Mouse (Mus musculus) neural tube, embryonic 15.5 days (tissue): ENCODE results near the gene Nat14. TPM values are rescaled to one million over a fixed set of nuclear protein-coding genes. Genes with fewer than 3 reads are reported as not detected.

Experiments used
- ATAC-seq: fragments of 200-750 bp; cut with Nextera tagmentation; 2 replicates; pipeline ENCODE4 v1.8.0; 2017; ENCODE audit warnings: mild to moderate bottlenecking, moderate TSS enrichment, moderate library complexity; ENCODE audit not compliant: low FRiP score
- H3K27ac ChIP-seq: fragments of 300-500 bp; sonication (generic); replicated peaks from 2 replicates; pipeline ENCODE4 v1.5.1; 2015; ENCODE audit warnings: mild to moderate bottlenecking, inconsistent platforms
- H3K27me3 ChIP-seq: fragments of 300-500 bp; sonication (generic); replicated peaks from 2 replicates; pipeline ENCODE4 v1.6.1; 2015; ENCODE audit warnings: inconsistent platforms
- H3K36me3 ChIP-seq: fragments of 300-500 bp; sonication (generic); 2 replicates; pipeline ENCODE4 v1.6.1; 2015; ENCODE audit warnings: inconsistent platforms
- H3K4me1 ChIP-seq: fragments of 300-500 bp; sonication (generic); 2 replicates; pipeline ENCODE4 v1.6.1; 2015; ENCODE audit warnings: inconsistent platforms
- H3K4me2 ChIP-seq: fragments of 300-500 bp; sonication (generic); 2 replicates; pipeline ENCODE4 v1.6.1; 2015; ENCODE audit warnings: inconsistent platforms, mild to moderate bottlenecking, moderate library complexity
- H3K4me3 ChIP-seq: fragments of 300-500 bp; sonication (generic); replicated peaks from 2 replicates; pipeline ENCODE4 v1.5.1; 2015; ENCODE audit warnings: mild to moderate bottlenecking, inconsistent platforms
- H3K9ac ChIP-seq: fragments of 300-500 bp; sonication (generic); replicated peaks from 2 replicates; pipeline ENCODE4 v1.6.1; 2015; ENCODE audit warnings: mild to moderate bottlenecking, inconsistent platforms
- H3K9me3 ChIP-seq: fragments of 300-500 bp; sonication (generic); replicated peaks from 2 replicates; pipeline ENCODE4 v1.6.1; 2016; ENCODE audit warnings: inconsistent platforms
- WGBS: fragments of 180-500 bp; shearing (Covaris S2); methylation state at CpG from one replicate; pipeline ENCODE4 v1.1.7; 2015; ENCODE audit warnings: mixed read lengths; 5-methylcytosine and 5-hydroxymethylcytosine counted together
- polyA plus RNA-seq: library from polyadenylated mRNA; unstranded; fragments of >200 nt; fragmentation: Nextera tagmentation; extraction: Ambion mirVana; gene quantifications from 2 replicates; pipeline ENCODE4 v1.2.1, GENCODE M21; 2015

Nat14 gene
- polyA plus RNA-seq, 1 experiment from 2014 or later, result 36.3 TPM

GRCm38 (mm10) chr7:4933103-4933502 is 11.3 kb downstream of the Nat14 start:
- no peak for ATAC-seq
- Histone ChIP-seq H3K9ac (no peak overlapping the region), H3K4me2 (no peak overlapping the region), H3K27me3 (no peaks in the 10 kb centered on the region), H3K9me3 (no peaks in the 10 kb centered on the region), H3K4me3 (no peak overlapping the region), H3K27ac (no peak overlapping the region), H3K36me3 (no peaks in the 10 kb centered on the region), H3K4me1 (no peaks in the 10 kb centered on the region)
- 56% methylated on average over 12 of the region's 12 CpGs for WGBS

GRCm38 (mm10) chr7:4934160-4934914 is 12.5 kb downstream of the Nat14 start:
- no peak overlapping the region for H3K27ac ChIP-seq
- no peak overlapping the region for H3K4me3 ChIP-seq
- no peaks in the 10 kb centered on the region for H3K36me3 ChIP-seq
- ATAC-seq, result no peak
- H3K9ac ChIP-seq, result no peak overlapping the region
- H3K4me2 ChIP-seq, result no peak overlapping the region
- H3K4me1 ChIP-seq, result no peaks in the 10 kb centered on the region
- no peaks in the 10 kb centered on the region for H3K27me3 ChIP-seq
- WGBS, result 84% methylated on average over 4 of the region's 4 CpGs
- H3K9me3 ChIP-seq, result no peaks in the 10 kb centered on the region

GRCm38 (mm10) chr7:4936832-4937231 is 15.0 kb downstream of the Nat14 start:
- Histone ChIP-seq H3K9me3 (no peaks in the 10 kb centered on the region), H3K4me3 (no peak overlapping the region), H3K36me3 (no peaks in the 10 kb centered on the region), H3K4me2 (no peak overlapping the region), H3K27me3 (no peaks in the 10 kb centered on the region), H3K4me1 (no peaks in the 10 kb centered on the region), H3K27ac (no peak overlapping the region), H3K9ac (no peak overlapping the region)
- 81% methylated on average over 10 of the region's 10 CpGs for WGBS
- ATAC-seq, result no peak

- Histone ChIP-seq H3K9ac (no peak overlapping the region), H3K4me3 (no peak overlapping the region), H3K36me3 (no peaks in the 10 kb centered on the region), H3K4me1 (no peaks in the 10 kb centered on the region), H3K27ac (no peak overlapping the region), H3K27me3 (no peaks in the 10 kb centered on the region), H3K9me3 (no peaks in the 10 kb centered on the region), H3K4me2 (no peak overlapping the region)
- ATAC-seq, result no peak
- 79% methylated on average over 11 of the region's 11 CpGs for WGBS
Measured at GRCm38 (mm10) chr7:4937392-4937791, 15.6 kb downstream of the Nat14 start.

- Histone ChIP-seq H3K27me3 (no peaks in the 10 kb centered on the region), H3K36me3 (no peaks in the 10 kb centered on the region), H3K4me2 (no peak overlapping the region), H3K9me3 (no peaks in the 10 kb centered on the region), H3K4me3 (no peak overlapping the region), H3K4me1 (peaks cover 4% of the 10 kb centered on the region; the same call in 1 of the 2 replicates), H3K9ac (no peak overlapping the region), H3K27ac (no peak overlapping the region)
- WGBS, result 36% methylated on average over 2 of the region's 2 CpGs
- no peak for ATAC-seq
Measured at GRCm38 (mm10) chr7:4938456-4938855, 16.6 kb downstream of the Nat14 start.

- Histone ChIP-seq H3K4me2 (no peak overlapping the region), H3K4me1 (peaks cover 6% of the 10 kb centered on the region; the same call in 1 of the 2 replicates), H3K36me3 (no peaks in the 10 kb centered on the region), H3K9ac (no peak overlapping the region), H3K27ac (no peak overlapping the region), H3K9me3 (no peaks in the 10 kb centered on the region), H3K27me3 (no peaks in the 10 kb centered on the region), H3K4me3 (no peak overlapping the region)
- WGBS, result 16% methylated on average over 9 of the region's 9 CpGs
- peak; percentile 64 for ATAC-seq
Measured at GRCm38 (mm10) chr7:4940068-4940479, 18.2 kb downstream of the Nat14 start.

- no peaks in the 10 kb centered on the region for H3K9me3 ChIP-seq
- no peak for ATAC-seq
- WGBS, result 56% methylated on average over 5 of the region's 5 CpGs
- H3K9ac ChIP-seq, result no peak overlapping the region
- H3K27ac ChIP-seq, result no peak overlapping the region
- no peaks in the 10 kb centered on the region for H3K27me3 ChIP-seq
- peaks cover 6% of the 10 kb centered on the region; the same call in 1 of the 2 replicates for H3K4me1 ChIP-seq
- no peak overlapping the region for H3K4me3 ChIP-seq
- no peak overlapping the region for H3K4me2 ChIP-seq
- no peaks in the 10 kb centered on the region for H3K36me3 ChIP-seq
Measured at GRCm38 (mm10) chr7:4942673-4943072, 20.8 kb downstream of the Nat14 start.

- H3K27me3 ChIP-seq, result no peaks in the 10 kb centered on the region
- no peaks in the 10 kb centered on the region for H3K36me3 ChIP-seq
- no peaks in the 10 kb centered on the region for H3K9me3 ChIP-seq
- peak overlapping the region; percentile 37 for H3K4me3 ChIP-seq
- peak overlapping the region; percentile 57 for H3K4me2 ChIP-seq
- ATAC-seq, result peak; percentile 76
- H3K4me1 ChIP-seq, result peaks cover 6% of the 10 kb centered on the region; the same call in 1 of the 2 replicates
- 0 out of 2 replicates have a peak overlapping the region, but pooled peaks have one; percentile 20 for H3K9ac ChIP-seq
- H3K27ac ChIP-seq, result no peak overlapping the region
- 22% methylated on average over 15 of the region's 15 CpGs for WGBS
Measured at GRCm38 (mm10) chr7:4943223-4943815, 21.5 kb downstream of the Nat14 start.

GRCm38 (mm10) chr7:4947855-4948254 is 26.0 kb downstream of the Nat14 start:
- no peaks in the 10 kb centered on the region for H3K9me3 ChIP-seq
- no peak overlapping the region for H3K4me3 ChIP-seq
- H3K27me3 ChIP-seq, result no peaks in the 10 kb centered on the region
- peaks cover 6% of the 10 kb centered on the region; the same call in 1 of the 2 replicates for H3K4me1 ChIP-seq
- no peak overlapping the region for H3K9ac ChIP-seq
- ATAC-seq, result no peak
- no peak overlapping the region for H3K4me2 ChIP-seq
- H3K36me3 ChIP-seq, result no peaks in the 10 kb centered on the region
- H3K27ac ChIP-seq, result no peak overlapping the region
- WGBS, result 61% methylated on average over 2 of the region's 2 CpGs

GRCm38 (mm10) chr7:4948386-4948785 is 26.6 kb downstream of the Nat14 start:
- 90% methylated on average over 6 of the region's 6 CpGs for WGBS
- Histone ChIP-seq H3K36me3 (no peaks in the 10 kb centered on the region), H3K4me2 (no peak overlapping the region), H3K27ac (no peak overlapping the region), H3K4me3 (no peak overlapping the region), H3K27me3 (no peaks in the 10 kb centered on the region), H3K9me3 (no peaks in the 10 kb centered on the region), H3K9ac (no peak overlapping the region), H3K4me1 (peaks cover 3% of the 10 kb centered on the region; the same call in 1 of the 2 replicates)
- ATAC-seq, result no peak

- no peaks in the 10 kb centered on the region for H3K36me3 ChIP-seq
- no peaks in the 10 kb centered on the region for H3K27me3 ChIP-seq
- 90% methylated on average over 19 of the region's 19 CpGs for WGBS
- no peaks in the 10 kb centered on the region for H3K9me3 ChIP-seq
- ATAC-seq, result no peak
- H3K27ac ChIP-seq, result no peak overlapping the region
- no peak overlapping the region for H3K4me2 ChIP-seq
- no peak overlapping the region for H3K9ac ChIP-seq
- no peak overlapping the region for H3K4me3 ChIP-seq
- no peaks in the 10 kb centered on the region for H3K4me1 ChIP-seq
Measured at GRCm38 (mm10) chr7:4950561-4951342, 28.9 kb downstream of the Nat14 start.
